Mouse (Mus musculus) E14TG2a.4 (cell line): ENCODE measurements at regions not wholly inside any gene's neighbourhood (a gene's known extent, or its start where the extent isn't known, plus 50 kb on each side); places are given as distances from the start of the nearest gene placed in this dataset.

Experiments
- H3K27me3 ChIP-seq: 2 replicates; pipeline ENCODE4 v1.6.1; 2014; ENCODE audit warnings: low read length, control low read depth; ENCODE audit not compliant: insufficient read depth
- H3K36me3 ChIP-seq: 2 replicates; pipeline ENCODE4 v1.6.1; 2014; ENCODE audit warnings: low read length, control low read depth; ENCODE audit not compliant: insufficient read depth
- H3K4me1 ChIP-seq: replicated peaks from 2 replicates; pipeline ENCODE4 v1.6.1; 2014; ENCODE audit warnings: low read depth, low read length, control low read depth
- H3K4me3 ChIP-seq: replicated peaks from 2 replicates; pipeline ENCODE4 v1.5.1; 2014; ENCODE audit warnings: mild to moderate bottlenecking, low read length
- H3K9me3 ChIP-seq: 2 replicates; pipeline ENCODE4 v1.6.1; 2014; ENCODE audit warnings: low read length, control low read depth
- CTCF ChIP-seq: conservative IDR thresholded peaks from 2 replicates; pipeline ENCODE4 v1.5.1; 2014; ENCODE audit warnings: low read length
- NANOG ChIP-seq: IDR thresholded peaks from 2 replicates; pipeline ENCODE4 v1.6.1; 2014; ENCODE audit warnings: borderline replicate concordance, low read length, mixed read lengths
- POU5F1 ChIP-seq: IDR thresholded peaks from 2 replicates; pipeline ENCODE4 v1.6.1; 2014; ENCODE audit warnings: low read length, borderline replicate concordance

- Histone ChIP-seq H3K27me3 (no peaks in the 10 kb centered on the region), H3K9me3 (no peaks in the 10 kb centered on the region), H3K4me1 (no peaks in the 10 kb centered on the region; the same call in 1 of the 2 replicates)
These were observed 673.7 kb downstream of the Zfp706 start for GRCm38 (mm10) chr15:36333857-36334256.

GRCm38 (mm10) chr15:36333265-36333664 is 674.3 kb downstream of the Zfp706 start:
- H3K4me3 ChIP-seq, result no peak overlapping the region
- TF ChIP-seq POU5F1 (no peak), CTCF (no peak)
- no peaks in the 10 kb centered on the region for H3K36me3 ChIP-seq
- no peaks in the 10 kb centered on the region for H3K27me3 ChIP-seq
- H3K9me3 ChIP-seq, result no peaks in the 10 kb centered on the region
- H3K4me1 ChIP-seq, result no peaks in the 10 kb centered on the region; the same call in 1 of the 2 replicates

More at GRCm38 (mm10) chr15:36333857-36334256, 673.7 kb downstream of the Zfp706 start:
- no peak overlapping the region for H3K4me3 ChIP-seq
- no peaks in the 10 kb centered on the region for H3K36me3 ChIP-seq
- TF ChIP-seq POU5F1 (no peak), NANOG (no peak), CTCF (no peak)
